Mouse (Mus musculus) thymus, postnatal 10 days (tissue): ENCODE results near the gene P3h3.

Experiments
- DNase-seq, 2 experiments: peaks; one replicate each; pipeline ENCODE4 v3.0.0; 2021; ENCODE audit warnings: low spot score in 2 of 2

Gene P3h3

GRCm38 (mm10) chr6:124865766-124866362, 8.3 kb upstream of the P3h3 start:
- no peak for DNase-seq

GRCm38 (mm10) chr6:124863658-124864298, 6.2 kb upstream of the P3h3 start, which contains the start of gene Gpr162:
Gene Gpr162 (minus strand): TSS chr6:124863983.
- DNase-seq, result peak; percentile 71 to 73

GRCm38 (mm10) chr6:124863125-124863657, 5.6 kb upstream of the P3h3 start:
- peak; percentile 78 to 83 for DNase-seq

GRCm38 (mm10) chr6:124862406-124863124, 5.0 kb upstream of the P3h3 start:
- no peak for DNase-seq

- DNase-seq, result no peak
These were observed 4.2 kb upstream of the P3h3 start for GRCm38 (mm10) chr6:124861802-124862201.

GRCm38 (mm10) chr6:124861266-124861665, 3.7 kb upstream of the P3h3 start:
- DNase-seq, result no peak

GRCm38 (mm10) chr6:124860511-124860910, 3.0 kb upstream of the P3h3 start:
- no peak for DNase-seq

GRCm38 (mm10) chr6:124859725-124860124, 2.2 kb upstream of the P3h3 start:
- peak; percentile 82 to 94 for DNase-seq

- no peak for DNase-seq
These were observed 1.2 kb upstream of the P3h3 start for GRCm38 (mm10) chr6:124858561-124859318.

GRCm38 (mm10) chr6:124857840-124858530, 433 bp upstream of the P3h3 start:
- DNase-seq, result no peak

GRCm38 (mm10) chr6:124856321-124856720, 1.2 kb downstream of the P3h3 start:
- no peak for DNase-seq

GRCm38 (mm10) chr6:124854647-124855046, 2.9 kb downstream of the P3h3 start:
- no peak for DNase-seq

- no peak for DNase-seq
These were observed 7.0 kb downstream of the P3h3 start for GRCm38 (mm10) chr6:124850535-124850934.

GRCm38 (mm10) chr6:124847305-124847704, 10.2 kb downstream of the P3h3 start:
- peak; percentile 89 to 97 for DNase-seq

- no peak for DNase-seq
These were observed 17.0 kb downstream of the P3h3 start, which contains the start of gene Gnb3 for GRCm38 (mm10) chr6:124840241-124841167. Gene Gnb3 (minus strand): TSS chr6:124840275.

GRCm38 (mm10) chr6:124839805-124840204, 17.7 kb downstream of the P3h3 start:
- DNase-seq, result no peak

GRCm38 (mm10) chr6:124836411-124836810, 21.1 kb downstream of the P3h3 start:
- no peak for DNase-seq

- no peak for DNase-seq
These were observed 22.0 kb downstream of the P3h3 start for GRCm38 (mm10) chr6:124835531-124835930.

- DNase-seq, result no peak
These were observed 23.0 kb downstream of the P3h3 start for GRCm38 (mm10) chr6:124834512-124835081.

- DNase-seq, result no peak
These were observed 25.9 kb downstream of the P3h3 start for GRCm38 (mm10) chr6:124831649-124832048.
